Mouse (Mus musculus): ENCODE measurements at regions not wholly inside any gene's neighbourhood (a gene's known extent, or its start where the extent isn't known, plus 50 kb on each side); places are given as distances from the start of the nearest gene placed in this dataset.
A peak's percentile ranks its signal among the peaks of the same experiment; 100 is the strongest.

DNA sequence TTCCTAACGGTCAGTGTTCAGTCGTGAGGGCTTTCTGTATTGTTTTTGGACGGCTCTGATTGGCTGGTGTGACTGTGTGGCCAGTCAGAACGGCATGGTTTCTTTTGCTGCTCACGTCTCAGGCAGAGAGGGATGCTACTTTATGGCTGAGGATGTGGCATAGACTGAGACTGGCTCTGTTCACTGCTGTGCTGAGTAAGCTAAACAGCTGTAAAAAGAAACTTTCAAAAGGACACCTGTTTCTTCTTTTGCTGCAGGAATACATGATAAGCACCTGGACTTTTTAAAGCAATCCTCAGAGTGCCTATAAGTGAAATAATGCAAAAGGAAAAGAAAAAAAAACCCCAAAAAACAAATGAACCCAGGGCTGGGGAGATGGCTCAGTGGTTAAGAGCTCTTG lies 113.7 kb upstream of the Klf14 start:
- Histone ChIP-seq H3K9me3 (ENCODE audit: control insufficient read depth, low read length) (no peaks in the 10 kb centered on the region), H3K9ac (ENCODE audit: low read length) (no peak overlapping the region), H3K27ac (replicated peaks in 1 of 2; ENCODE audit: control insufficient read depth in 1 of 2, insufficient read depth in 1 of 2, low read depth in 2 of 2, low read length in 2 of 2) (no peak overlapping the region), H3K4me1 (ENCODE audit: control insufficient read depth in 2 of 2, insufficient read depth in 2 of 2, low read length in 2 of 2) (peaks cover 16 to 19% of the 10 kb centered on the region in 2 experiments), H3K36me3 (ENCODE audit: control insufficient read depth, insufficient read depth, low read length) (no peaks in the 10 kb centered on the region), H3K4me3 (ENCODE audit: control insufficient read depth in 1 of 2, insufficient read depth in 1 of 2, low read depth in 1 of 2, low read length in 2 of 2) (no peak overlapping the region), H3K4me2 (ENCODE audit: low read length) (no peak overlapping the region), H3K27me3 (ENCODE audit: control insufficient read depth, insufficient read depth, low read length) (no peaks in the 10 kb centered on the region)
- ATAC-seq (ENCODE audit: insufficient number of reproducible peaks, insufficient read depth, low FRiP score, low read depth): no peak
- WGBS: 65% methylated on average over 5 of the region's 5 CpGs

DNA sequence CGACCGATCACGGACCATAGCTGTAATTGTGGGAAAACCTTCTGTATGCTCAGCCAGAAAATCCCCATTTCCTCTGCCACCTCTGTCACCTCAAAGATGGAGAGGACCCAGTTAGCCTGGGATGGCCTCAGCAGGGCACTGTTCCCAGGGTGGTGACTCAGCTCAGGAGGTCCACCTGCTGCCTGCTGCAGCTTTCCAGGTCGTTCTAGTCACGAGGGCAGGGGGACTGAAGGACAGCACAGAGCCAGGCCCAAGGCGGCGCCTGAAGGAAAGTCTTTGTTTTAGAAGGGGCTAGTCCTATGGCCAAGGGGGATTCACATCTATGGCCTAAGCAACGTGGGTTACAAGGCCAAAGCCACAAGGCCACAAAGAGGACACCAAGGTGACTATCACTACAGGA lies 114.5 kb upstream of the Klf14 start:
- no peak overlapping the region for H3K9ac ChIP-seq (ENCODE audit: low read length)
- no peaks in the 10 kb centered on the region for H3K9me3 ChIP-seq (ENCODE audit: control insufficient read depth, low read length)
- H3K27ac ChIP-seq (replicated peaks in 1 of 2; ENCODE audit: control insufficient read depth in 1 of 2, insufficient read depth in 1 of 2, low read depth in 2 of 2, low read length in 2 of 2): no peak overlapping the region
- H3K36me3 ChIP-seq (ENCODE audit: control insufficient read depth, insufficient read depth, low read length): no peaks in the 10 kb centered on the region
- no peak overlapping the region for H3K4me2 ChIP-seq (ENCODE audit: low read length)
- 82% methylated on average over 8 of the region's 8 CpGs for WGBS
- H3K27me3 ChIP-seq (ENCODE audit: control insufficient read depth, insufficient read depth, low read length): no peaks in the 10 kb centered on the region
- H3K4me3 ChIP-seq (ENCODE audit: control insufficient read depth in 1 of 2, insufficient read depth in 1 of 2, low read depth in 1 of 2, low read length in 2 of 2): no peak overlapping the region
- H3K4me1 ChIP-seq (ENCODE audit: control insufficient read depth in 2 of 2, insufficient read depth in 2 of 2, low read length in 2 of 2): peaks cover 24 to 26% of the 10 kb centered on the region in 2 experiments
- ATAC-seq (ENCODE audit: insufficient number of reproducible peaks, insufficient read depth, low FRiP score, low read depth): no peak

GRCm38 (mm10) chr6:31074394-31074793 lies 115.5 kb upstream of the Klf14 start:
- Histone ChIP-seq H3K36me3 (ENCODE audit: control insufficient read depth, insufficient read depth, low read length) (no peaks in the 10 kb centered on the region), H3K27me3 (ENCODE audit: control insufficient read depth, insufficient read depth, low read length) (no peaks in the 10 kb centered on the region), H3K9ac (ENCODE audit: low read length) (no peak overlapping the region), H3K27ac (replicated peaks in 1 of 2; ENCODE audit: control insufficient read depth in 1 of 2, insufficient read depth in 1 of 2, low read depth in 2 of 2, low read length in 2 of 2) (no peak overlapping the region), H3K4me3 (ENCODE audit: control insufficient read depth in 1 of 2, insufficient read depth in 1 of 2, low read depth in 1 of 2, low read length in 2 of 2) (no peak overlapping the region), H3K9me3 (ENCODE audit: control insufficient read depth, low read length) (no peaks in the 10 kb centered on the region), H3K4me1 (ENCODE audit: control insufficient read depth in 2 of 2, insufficient read depth in 2 of 2, low read length in 2 of 2) (peaks cover 27 to 34% of the 10 kb centered on the region in 2 experiments), H3K4me2 (ENCODE audit: low read length) (no peak overlapping the region)
- ATAC-seq (ENCODE audit: insufficient number of reproducible peaks, insufficient read depth, low FRiP score, low read depth): no peak
- WGBS: 71% methylated on average over 9 of the region's 9 CpGs

- no peak overlapping the region for H3K4me2 ChIP-seq (ENCODE audit: low read length)
- H3K36me3 ChIP-seq (ENCODE audit: control insufficient read depth, insufficient read depth, low read length): no peaks in the 10 kb centered on the region
- 51% methylated on average over 2 of the region's 2 CpGs for WGBS
- no peak overlapping the region for H3K9ac ChIP-seq (ENCODE audit: low read length)
- H3K9me3 ChIP-seq (ENCODE audit: control insufficient read depth, low read length): no peaks in the 10 kb centered on the region
- H3K4me1 ChIP-seq (ENCODE audit: control insufficient read depth in 2 of 2, insufficient read depth in 2 of 2, low read length in 2 of 2): peaks cover 31 to 37% of the 10 kb centered on the region in 2 experiments
- no peak overlapping the region for H3K27ac ChIP-seq (replicated peaks in 1 of 2; ENCODE audit: control insufficient read depth in 1 of 2, insufficient read depth in 1 of 2, low read depth in 2 of 2, low read length in 2 of 2)
- no peaks in the 10 kb centered on the region for H3K27me3 ChIP-seq (ENCODE audit: control insufficient read depth, insufficient read depth, low read length)
- no peak for ATAC-seq (ENCODE audit: insufficient number of reproducible peaks, insufficient read depth, low FRiP score, low read depth)
- no peak overlapping the region for H3K4me3 ChIP-seq (ENCODE audit: control insufficient read depth in 1 of 2, insufficient read depth in 1 of 2, low read depth in 1 of 2, low read length in 2 of 2)
Measured at GRCm38 (mm10) chr6:31075209-31075571, 116.3 kb upstream of the Klf14 start.

DNA sequence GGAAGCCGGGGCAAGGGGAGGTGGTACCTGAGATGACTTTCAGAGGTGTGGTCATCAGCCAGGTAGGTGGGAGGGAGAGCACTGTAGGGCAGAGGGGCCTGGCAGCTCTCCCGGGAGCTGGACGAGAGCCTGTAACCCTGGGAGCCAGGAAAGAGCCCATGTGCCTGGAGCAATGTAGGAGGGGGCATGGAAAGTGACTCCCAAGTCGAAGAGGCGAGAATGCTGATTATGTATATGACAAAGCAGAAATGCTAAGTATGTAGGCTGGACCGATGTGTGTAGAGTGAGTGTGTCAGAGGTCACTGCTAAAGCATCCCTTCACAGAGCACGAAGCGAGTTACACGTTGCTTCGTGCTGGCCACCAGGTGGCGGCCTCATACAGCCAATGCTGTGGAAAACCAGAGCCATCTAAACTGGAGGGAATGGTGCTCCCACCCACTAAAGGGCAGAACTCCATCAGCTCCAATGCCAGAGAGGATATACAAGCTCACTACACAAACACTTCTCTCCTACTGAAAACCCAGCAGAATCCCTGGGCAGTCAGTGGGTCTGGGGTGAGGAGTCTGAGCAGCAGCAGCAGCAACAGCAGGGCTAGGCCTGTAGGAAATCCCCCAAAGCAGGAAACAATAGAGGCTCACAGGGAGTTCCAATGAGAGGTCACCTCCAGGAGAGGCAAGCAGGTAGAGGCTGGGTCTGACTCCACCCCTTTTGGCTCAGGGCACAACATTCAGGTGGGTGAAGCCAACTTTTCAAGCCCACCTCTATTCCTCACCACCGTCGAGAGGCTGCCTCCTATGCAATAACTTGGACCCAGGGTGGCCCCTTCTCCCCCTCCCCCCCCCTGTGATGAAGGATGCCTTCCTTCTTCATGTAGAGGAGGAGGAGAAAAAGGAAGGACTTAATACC lies 116.9 kb upstream of the Klf14 start:
- H3K4me2 ChIP-seq (ENCODE audit: low read length): no peak overlapping the region
- H3K9ac ChIP-seq (ENCODE audit: low read length): no peak overlapping the region
- no peak overlapping the region for H3K27ac ChIP-seq (replicated peaks in 1 of 2; ENCODE audit: control insufficient read depth in 1 of 2, insufficient read depth in 1 of 2, low read depth in 2 of 2, low read length in 2 of 2)
- no peak overlapping the region for H3K4me3 ChIP-seq (ENCODE audit: control insufficient read depth in 1 of 2, insufficient read depth in 1 of 2, low read depth in 1 of 2, low read length in 2 of 2)
- H3K4me1 ChIP-seq (ENCODE audit: control insufficient read depth in 2 of 2, insufficient read depth in 2 of 2, low read length in 2 of 2): peaks cover 29 to 37% of the 10 kb centered on the region in 2 experiments
- H3K36me3 ChIP-seq (ENCODE audit: control insufficient read depth, insufficient read depth, low read length): no peaks in the 10 kb centered on the region
- WGBS: 24% methylated on average over 13 of the region's 13 CpGs
- H3K9me3 ChIP-seq (ENCODE audit: control insufficient read depth, low read length): no peaks in the 10 kb centered on the region
- H3K27me3 ChIP-seq (ENCODE audit: control insufficient read depth, insufficient read depth, low read length): no peaks in the 10 kb centered on the region
- peak; percentile 38 for ATAC-seq (ENCODE audit: insufficient number of reproducible peaks, insufficient read depth, low FRiP score, low read depth)

DNA sequence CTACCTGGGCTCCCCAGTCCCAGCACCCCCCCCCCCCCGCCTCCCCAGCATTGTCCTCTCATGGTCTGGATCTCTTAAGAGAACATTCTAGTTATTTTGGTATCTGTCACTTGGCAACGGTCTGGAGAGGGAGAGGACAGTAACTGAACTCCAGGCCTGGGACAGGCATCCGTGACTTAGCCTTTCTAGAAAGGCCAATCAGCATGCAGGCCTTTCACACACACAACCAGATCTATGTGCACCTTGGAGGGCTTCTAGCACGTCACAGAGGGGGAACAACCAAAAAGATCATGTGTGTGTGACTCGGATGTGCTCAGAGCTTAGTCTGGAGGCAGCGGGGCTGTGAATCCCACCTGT lies 117.6 kb upstream of the Klf14 start:
- H3K27ac ChIP-seq (replicated peaks in 1 of 2; ENCODE audit: control insufficient read depth in 1 of 2, insufficient read depth in 1 of 2, low read depth in 2 of 2, low read length in 2 of 2): no peak overlapping the region
- H3K4me2 ChIP-seq (ENCODE audit: low read length): no peak overlapping the region
- no peak for ATAC-seq (ENCODE audit: insufficient number of reproducible peaks, insufficient read depth, low FRiP score, low read depth)

GRCm38 (mm10) chr6:31077216-31077615 lies 118.3 kb upstream of the Klf14 start:
- WGBS: 29% methylated on average over 9 of the region's 9 CpGs
- Histone ChIP-seq H3K27me3 (ENCODE audit: control insufficient read depth, insufficient read depth, low read length) (no peaks in the 10 kb centered on the region), H3K9ac (ENCODE audit: low read length) (no peak overlapping the region), H3K36me3 (ENCODE audit: control insufficient read depth, insufficient read depth, low read length) (no peaks in the 10 kb centered on the region), H3K27ac (replicated peaks in 1 of 2; ENCODE audit: control insufficient read depth in 1 of 2, insufficient read depth in 1 of 2, low read depth in 2 of 2, low read length in 2 of 2) (peak overlapping the region in 1 of 2 experiments; percentile 13; a peak in 1 of 4 replicates), H3K9me3 (ENCODE audit: control insufficient read depth, low read length) (no peaks in the 10 kb centered on the region), H3K4me2 (ENCODE audit: low read length) (peak overlapping the region; percentile 24; the same call in 1 of the 2 replicates), H3K4me1 (ENCODE audit: control insufficient read depth in 2 of 2, insufficient read depth in 2 of 2, low read length in 2 of 2) (peaks cover 38 to 48% of the 10 kb centered on the region in 2 experiments), H3K4me3 (ENCODE audit: control insufficient read depth in 1 of 2, insufficient read depth in 1 of 2, low read depth in 1 of 2, low read length in 2 of 2) (no peak overlapping the region)
- no peak for ATAC-seq (ENCODE audit: insufficient number of reproducible peaks, insufficient read depth, low FRiP score, low read depth)

More for the DNA sequence above, 117.6 kb upstream of the Klf14 start:
- no peaks in the 10 kb centered on the region for H3K9me3 ChIP-seq (ENCODE audit: control insufficient read depth, low read length)
- WGBS: 61% methylated on average over 6 of the region's 6 CpGs
- no peaks in the 10 kb centered on the region for H3K27me3 ChIP-seq (ENCODE audit: control insufficient read depth, insufficient read depth, low read length)
- peaks cover 34 to 41% of the 10 kb centered on the region in 2 experiments for H3K4me1 ChIP-seq (ENCODE audit: control insufficient read depth in 2 of 2, insufficient read depth in 2 of 2, low read length in 2 of 2)
- no peaks in the 10 kb centered on the region for H3K36me3 ChIP-seq (ENCODE audit: control insufficient read depth, insufficient read depth, low read length)
- H3K9ac ChIP-seq (ENCODE audit: low read length): no peak overlapping the region
- no peak overlapping the region for H3K4me3 ChIP-seq (ENCODE audit: control insufficient read depth in 1 of 2, insufficient read depth in 1 of 2, low read depth in 1 of 2, low read length in 2 of 2)

- no peak overlapping the region for H3K4me3 ChIP-seq (ENCODE audit: control insufficient read depth in 1 of 2, insufficient read depth in 1 of 2, low read depth in 1 of 2, low read length in 2 of 2)
- H3K27me3 ChIP-seq (ENCODE audit: control insufficient read depth, insufficient read depth, low read length): no peaks in the 10 kb centered on the region
- WGBS: 67% methylated on average over 9 of the region's 9 CpGs
- H3K4me1 ChIP-seq (ENCODE audit: control insufficient read depth in 2 of 2, insufficient read depth in 2 of 2, low read length in 2 of 2): peaks cover 43 to 54% of the 10 kb centered on the region in 2 experiments
- no peak overlapping the region for H3K27ac ChIP-seq (replicated peaks in 1 of 2; ENCODE audit: control insufficient read depth in 1 of 2, insufficient read depth in 1 of 2, low read depth in 2 of 2, low read length in 2 of 2)
- H3K9me3 ChIP-seq (ENCODE audit: control insufficient read depth, low read length): no peaks in the 10 kb centered on the region
- no peak overlapping the region for H3K4me2 ChIP-seq (ENCODE audit: low read length)
- no peak overlapping the region for H3K9ac ChIP-seq (ENCODE audit: low read length)
- no peaks in the 10 kb centered on the region for H3K36me3 ChIP-seq (ENCODE audit: control insufficient read depth, insufficient read depth, low read length)
- ATAC-seq (ENCODE audit: insufficient number of reproducible peaks, insufficient read depth, low FRiP score, low read depth): no peak
Measured at GRCm38 (mm10) chr6:31077779-31078178, 118.9 kb upstream of the Klf14 start.
